Mouse (Mus musculus) ES-Bruce4 (cell line): ENCODE measurements around the gene Lrriq4.

Experiments
- CTCF ChIP-seq: IDR thresholded peaks from one replicate; pipeline ENCODE4 v1.8.1; 2011; ENCODE audit warnings: low read depth, low read length
- EP300 ChIP-seq: IDR thresholded peaks from 2 replicates; pipeline ENCODE4 v1.6.1; 2011; ENCODE audit warnings: low read depth, low read length; ENCODE audit not compliant: insufficient read depth
- POLR2A ChIP-seq: IDR thresholded peaks from one replicate; pipeline ENCODE4 v1.8.1; 2011; ENCODE audit warnings: low read length; ENCODE audit not compliant: insufficient read depth

- TF ChIP-seq CTCF (no peak), EP300 (0 out of 2 replicates have a peak, but pooled peaks have one; percentile 12), POLR2A (no peak)
Observed at GRCm38 (mm10) chr3:30602740-30603098, 41.6 kb upstream of the Lrriq4 start.
